Mouse (Mus musculus) ES-Bruce4 (cell line): ENCODE measurements at regions not wholly inside any gene's neighbourhood (a gene's known extent, or its start where the extent isn't known, plus 50 kb on each side); places are given as distances from the start of the nearest gene placed in this dataset.

ENCODE experiments used
- CTCF ChIP-seq: IDR thresholded peaks from one replicate; pipeline ENCODE4 v1.8.1; 2011; ENCODE audit warnings: low read depth, low read length
- POLR2A ChIP-seq: IDR thresholded peaks from one replicate; pipeline ENCODE4 v1.8.1; 2011; ENCODE audit warnings: low read length; ENCODE audit not compliant: insufficient read depth

- no peak for TF ChIP-seq POLR2A
- no peak for TF ChIP-seq CTCF
These were observed 56.4 kb downstream of the Rassf10 start for GRCm38 (mm10) chr7:113010150-113010549.
